Mouse (Mus musculus) heart, embryonic 14.5 days (tissue): ENCODE data around the gene Slu7. TPM values are rescaled to one million over a fixed set of nuclear protein-coding genes. Genes with fewer than 3 reads are reported as not detected.

Experiments
- ATAC-seq: fragments of 200-750 bp; cut with Nextera tagmentation; 2 replicates; pipeline ENCODE4 v1.8.0; 2017; ENCODE audit warnings: low read depth, moderate TSS enrichment; ENCODE audit not compliant: insufficient number of reproducible peaks, insufficient read depth, low FRiP score
- H3K27ac ChIP-seq, 2 experiments: fragments of 200-500 bp in 1 of 2; fragments of 300-500 bp in 1 of 2; sonication (generic) in 1 of 2; replicated peaks in 1 of 2; 2 replicates each; pipeline ENCODE4 v1.5.1; 2012 to 2014; ENCODE audit warnings: low read depth in 2 of 2, low read length in 2 of 2, control low read depth in 1 of 2, mild to moderate bottlenecking in 1 of 2, mixed read lengths in 1 of 2; ENCODE audit not compliant: control insufficient read depth in 1 of 2, insufficient read depth in 1 of 2
- H3K27me3 ChIP-seq: fragments of 300-500 bp; sonication (generic); 2 replicates; pipeline ENCODE4 v1.6.1; 2014; ENCODE audit warnings: mild to moderate bottlenecking, low read length, control low read depth; ENCODE audit not compliant: control insufficient read depth, insufficient read depth
- H3K36me3 ChIP-seq: fragments of 300-500 bp; sonication (generic); 2 replicates; pipeline ENCODE4 v1.6.1; 2014; ENCODE audit warnings: mild to moderate bottlenecking, control low read depth, low read length, mixed read lengths; ENCODE audit not compliant: control insufficient read depth, insufficient read depth
- H3K4me1 ChIP-seq, 2 experiments: fragments of 200-500 bp in 1 of 2; fragments of 300-500 bp in 1 of 2; sonication (generic) in 1 of 2; 2 replicates each; pipeline ENCODE4 v1.6.1; 2012 to 2014; ENCODE audit warnings: low read length in 2 of 2, control low read depth in 1 of 2, mixed read lengths in 1 of 2; ENCODE audit not compliant: control insufficient read depth in 2 of 2, insufficient read depth in 2 of 2
- H3K4me2 ChIP-seq: fragments of 300-500 bp; sonication (generic); 2 replicates; pipeline ENCODE4 v1.6.1; 2014; ENCODE audit warnings: mild to moderate bottlenecking, low read length
- H3K4me3 ChIP-seq, 2 experiments: fragments of 200-500 bp in 1 of 2; fragments of 300-500 bp in 1 of 2; sonication (generic) in 1 of 2; 2 replicates each; pipeline ENCODE4 v1.5.1; 2012 to 2014; ENCODE audit warnings: low read length in 2 of 2, mild to moderate bottlenecking in 2 of 2, control low read depth in 1 of 2, low read depth in 1 of 2, moderate library complexity in 1 of 2; ENCODE audit not compliant: control insufficient read depth in 1 of 2, insufficient read depth in 1 of 2
- H3K9ac ChIP-seq: fragments of 300-500 bp; sonication (generic); 2 replicates; pipeline ENCODE4 v1.6.1; 2014; ENCODE audit warnings: mild to moderate bottlenecking, low read length
- H3K9me3 ChIP-seq: fragments of 300-500 bp; sonication (generic); 2 replicates; pipeline ENCODE4 v1.6.1; 2016; ENCODE audit warnings: low read length, control low read depth; ENCODE audit not compliant: control insufficient read depth
- WGBS: fragments of 180-500 bp; shearing (Covaris S2); extraction: QIAGEN DNeasy Blood & Tissue Kit; methylation state at CpG from one replicate; pipeline ENCODE4 v1.1.7; 2014; 5-methylcytosine and 5-hydroxymethylcytosine counted together
- polyA plus RNA-seq: library from polyadenylated mRNA; unstranded; fragments of >200 nt; fragmentation: Nextera tagmentation; extraction: Ambion mirVana; gene quantifications from 2 replicates; pipeline ENCODE4 v1.2.1, GENCODE M21; 2014

Slu7 gene
- polyA plus RNA-seq, 1 experiment from 2014 or later: 37.0 TPM

GRCm38 (mm10) chr11:43404150-43404807, 29.3 kb upstream of the Slu7 start:
- Histone ChIP-seq H3K27me3 (no peaks in the 10 kb centered on the region), H3K4me2 (no peak overlapping the region), H3K9me3 (peaks cover 8% of the 10 kb centered on the region), H3K27ac (no peak overlapping the region), H3K4me3 (no peak overlapping the region), H3K4me1 (no peaks in the 10 kb centered on the region), H3K36me3 (no peaks in the 10 kb centered on the region), H3K9ac (no peak overlapping the region)
- ATAC-seq: no peak
- 80% methylated on average over 15 of the region's 15 CpGs for WGBS

- Histone ChIP-seq H3K4me2 (no peak overlapping the region), H3K9ac (no peak overlapping the region), H3K27ac (no peak overlapping the region), H3K4me1 (no peaks in the 10 kb centered on the region), H3K9me3 (peaks cover 8% of the 10 kb centered on the region), H3K36me3 (no peaks in the 10 kb centered on the region), H3K4me3 (no peak overlapping the region), H3K27me3 (no peaks in the 10 kb centered on the region)
- WGBS: 71% methylated on average over 2 of the region's 2 CpGs
- ATAC-seq: no peak
These were observed 24.7 kb upstream of the Slu7 start for GRCm38 (mm10) chr11:43408888-43409287.

GRCm38 (mm10) chr11:43410291-43410690, 23.3 kb upstream of the Slu7 start:
- Histone ChIP-seq H3K36me3 (no peaks in the 10 kb centered on the region), H3K9me3 (no peaks in the 10 kb centered on the region), H3K4me3 (no peak overlapping the region), H3K4me1 (no peaks in the 10 kb centered on the region), H3K4me2 (no peak overlapping the region), H3K9ac (no peak overlapping the region), H3K27ac (no peak overlapping the region), H3K27me3 (no peaks in the 10 kb centered on the region)
- ATAC-seq: no peak
- 67% methylated on average over 7 of the region's 7 CpGs for WGBS

GRCm38 (mm10) chr11:43411413-43411812, 22.1 kb upstream of the Slu7 start:
- no peak overlapping the region for H3K9ac ChIP-seq
- no peaks in the 10 kb centered on the region for H3K27me3 ChIP-seq
- no peak for ATAC-seq
- no peaks in the 10 kb centered on the region for H3K9me3 ChIP-seq
- H3K36me3 ChIP-seq: no peaks in the 10 kb centered on the region
- no peak overlapping the region for H3K4me3 ChIP-seq
- 3% methylated on average over 1 of the region's 1 CpGs for WGBS
- no peaks in the 10 kb centered on the region for H3K4me1 ChIP-seq
- H3K27ac ChIP-seq: no peak overlapping the region
- H3K4me2 ChIP-seq: no peak overlapping the region

GRCm38 (mm10) chr11:43412771-43413451, 20.6 kb upstream of the Slu7 start:
- H3K4me2 ChIP-seq: no peak overlapping the region
- H3K9ac ChIP-seq: no peak overlapping the region
- no peak overlapping the region for H3K4me3 ChIP-seq
- no peak for ATAC-seq
- no peaks in the 10 kb centered on the region for H3K4me1 ChIP-seq
- WGBS: 21% methylated on average over 14 of the region's 14 CpGs
- H3K27ac ChIP-seq: no peak overlapping the region
- no peaks in the 10 kb centered on the region for H3K36me3 ChIP-seq
- H3K9me3 ChIP-seq: no peaks in the 10 kb centered on the region
- H3K27me3 ChIP-seq: no peaks in the 10 kb centered on the region

- WGBS: 56% methylated on average over 7 of the region's 7 CpGs
- Histone ChIP-seq H3K27me3 (no peaks in the 10 kb centered on the region), H3K36me3 (peaks cover 17% of the 10 kb centered on the region), H3K4me1 (no peaks in the 10 kb centered on the region), H3K4me2 (no peak overlapping the region), H3K9ac (no peak overlapping the region), H3K9me3 (no peaks in the 10 kb centered on the region), H3K27ac (no peak overlapping the region), H3K4me3 (no peak overlapping the region)
- no peak for ATAC-seq
These were observed 16.3 kb upstream of the Slu7 start for GRCm38 (mm10) chr11:43417201-43417600.

GRCm38 (mm10) chr11:43424386-43424785, 9.2 kb upstream of the Slu7 start:
- Histone ChIP-seq H3K9me3 (no peaks in the 10 kb centered on the region), H3K27ac (no peak overlapping the region), H3K27me3 (no peaks in the 10 kb centered on the region), H3K4me2 (no peak overlapping the region), H3K4me1 (peaks cover 2 to 7% of the 10 kb centered on the region in 2 experiments), H3K36me3 (peaks cover 38% of the 10 kb centered on the region), H3K9ac (no peak overlapping the region), H3K4me3 (no peak overlapping the region)
- 75% methylated on average over 5 of the region's 5 CpGs for WGBS
- ATAC-seq: no peak
